Mouse (Mus musculus): ENCODE measurements around the gene Apol6. TPM values are rescaled to one million over a fixed set of nuclear protein-coding genes. Genes with fewer than 3 reads are reported as not detected.
A peak's percentile ranks its signal among the peaks of the same experiment; 100 is the strongest.

The Apol6 gene
- polyA plus RNA-seq, 1 experiment: not detected

GRCm38 (mm10) chr15:77035643-77036042 is 8.9 kb upstream of the Apol6 start:
- Histone ChIP-seq H3K4me1 (ENCODE audit: control insufficient read depth, insufficient read depth, low read length) (peaks cover 3% of the 10 kb centered on the region), H3K9me3 (replicated peaks; ENCODE audit: control insufficient read depth, insufficient read depth, low read length, poor library complexity, severe bottlenecking) (no peaks in the 10 kb centered on the region), H3K36me3 (ENCODE audit: control insufficient read depth, insufficient read depth, low read length, poor library complexity, severe bottlenecking) (no peaks in the 10 kb centered on the region), H3K9ac (ENCODE audit: low read depth, poor library complexity, severe bottlenecking) (no peak overlapping the region), H3K27ac (ENCODE audit: insufficient read depth, low read length) (no peak overlapping the region), H3K4me3 (ENCODE audit: low read depth, low read length) (no peak overlapping the region), H3K27me3 (ENCODE audit: control insufficient read depth, insufficient read depth, low read length, poor library complexity, severe bottlenecking) (no peaks in the 10 kb centered on the region)
- TF ChIP-seq EP300 (IDR thresholded peaks at IDR 0.05; ENCODE audit: insufficient read depth, low read depth, low read length): no peak
- TF ChIP-seq CTCF (IDR thresholded peaks at IDR 0.05; ENCODE audit: low read depth, low read length): no peak
- TF ChIP-seq POLR2A (IDR thresholded peaks at IDR 0.05; ENCODE audit: insufficient read depth, low read length): no peak

DNA sequence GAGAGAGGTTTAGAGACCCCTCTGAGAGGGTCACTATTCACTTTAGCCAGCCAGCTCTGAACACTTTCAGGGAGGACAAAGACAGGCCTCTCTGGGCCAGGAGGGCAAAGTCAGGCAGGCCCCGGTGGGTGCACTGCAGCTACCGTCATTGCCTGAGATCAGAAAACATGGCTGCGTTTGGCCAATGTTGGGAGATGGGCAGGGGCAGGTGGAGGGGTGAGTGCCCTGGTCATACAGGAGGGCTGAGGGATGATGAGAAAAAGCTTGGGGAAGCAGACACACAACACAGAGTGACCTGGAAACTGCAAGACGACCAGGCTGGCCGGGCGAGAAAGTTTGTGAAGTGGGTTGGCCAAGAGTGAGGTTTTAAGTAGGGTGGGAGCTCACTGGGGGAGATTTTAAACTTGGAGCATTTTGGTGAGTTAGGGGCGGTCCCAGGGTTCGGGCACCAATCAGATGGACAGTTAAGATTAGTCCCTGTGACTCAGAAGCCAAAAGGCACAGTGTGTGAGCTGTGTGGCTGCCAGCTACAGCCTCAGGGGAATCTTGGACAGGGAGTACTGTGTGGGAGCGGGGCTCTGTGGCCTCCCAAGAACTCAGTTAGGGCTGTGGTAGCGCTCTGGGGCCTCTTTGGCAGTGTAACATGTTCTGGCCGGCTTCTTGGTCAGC is 8.1 kb upstream of the Apol6 start:
- H3K9ac ChIP-seq (ENCODE audit: low read depth, poor library complexity, severe bottlenecking): no peak overlapping the region
- no peaks in the 10 kb centered on the region for H3K27me3 ChIP-seq (ENCODE audit: control insufficient read depth, insufficient read depth, low read length, poor library complexity, severe bottlenecking)
- H3K27ac ChIP-seq (ENCODE audit: insufficient read depth, low read length): no peak overlapping the region
- H3K36me3 ChIP-seq (ENCODE audit: control insufficient read depth, insufficient read depth, low read length, poor library complexity, severe bottlenecking): no peaks in the 10 kb centered on the region
- no peaks in the 10 kb centered on the region for H3K9me3 ChIP-seq (replicated peaks; ENCODE audit: control insufficient read depth, insufficient read depth, low read length, poor library complexity, severe bottlenecking)
- peaks cover 3% of the 10 kb centered on the region for H3K4me1 ChIP-seq (ENCODE audit: control insufficient read depth, insufficient read depth, low read length)
- TF ChIP-seq CTCF (IDR thresholded peaks at IDR 0.05; ENCODE audit: low read depth, low read length) (no peak), POLR2A (IDR thresholded peaks at IDR 0.05; ENCODE audit: insufficient read depth, low read length) (no peak), EP300 (IDR thresholded peaks at IDR 0.05; ENCODE audit: insufficient read depth, low read depth, low read length) (no peak)
- no peak overlapping the region for H3K4me3 ChIP-seq (ENCODE audit: low read depth, low read length)

DNA sequence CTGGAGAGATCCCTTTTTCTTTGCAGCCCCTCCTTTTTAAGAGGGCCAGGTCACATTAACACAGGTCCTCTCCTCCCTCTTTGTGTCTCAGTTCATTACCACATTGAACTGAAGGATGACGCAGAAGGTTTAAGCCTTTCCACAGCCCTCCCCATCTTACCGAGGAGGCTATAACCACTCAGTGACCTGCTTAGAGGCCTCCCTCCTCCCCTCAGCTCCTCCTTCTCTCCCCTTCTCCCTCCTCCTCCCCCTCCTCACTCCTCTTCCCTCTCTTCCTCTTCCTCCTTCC is 7.6 kb upstream of the Apol6 start:
- no peak overlapping the region for H3K4me3 ChIP-seq (ENCODE audit: low read depth, low read length)
- no peak overlapping the region for H3K9ac ChIP-seq (ENCODE audit: low read depth, poor library complexity, severe bottlenecking)
- H3K9me3 ChIP-seq (replicated peaks; ENCODE audit: control insufficient read depth, insufficient read depth, low read length, poor library complexity, severe bottlenecking): no peaks in the 10 kb centered on the region
- no peak for TF ChIP-seq POLR2A (IDR thresholded peaks at IDR 0.05; ENCODE audit: insufficient read depth, low read length)
- no peak for TF ChIP-seq EP300 (IDR thresholded peaks at IDR 0.05; ENCODE audit: insufficient read depth, low read depth, low read length)
- TF ChIP-seq CTCF (IDR thresholded peaks at IDR 0.05; ENCODE audit: low read depth, low read length): no peak
- peaks cover 3% of the 10 kb centered on the region for H3K4me1 ChIP-seq (ENCODE audit: control insufficient read depth, insufficient read depth, low read length)
- no peaks in the 10 kb centered on the region for H3K36me3 ChIP-seq (ENCODE audit: control insufficient read depth, insufficient read depth, low read length, poor library complexity, severe bottlenecking)
- H3K27me3 ChIP-seq (ENCODE audit: control insufficient read depth, insufficient read depth, low read length, poor library complexity, severe bottlenecking): no peaks in the 10 kb centered on the region
- peak overlapping the region; percentile 16; the same call in 1 of the 2 replicates for H3K27ac ChIP-seq (ENCODE audit: insufficient read depth, low read length)

GRCm38 (mm10) chr15:77037278-77038161 is 7.0 kb upstream of the Apol6 start:
- no peaks in the 10 kb centered on the region for H3K27me3 ChIP-seq (ENCODE audit: control insufficient read depth, insufficient read depth, low read length, poor library complexity, severe bottlenecking)
- peaks cover 3% of the 10 kb centered on the region for H3K4me1 ChIP-seq (ENCODE audit: control insufficient read depth, insufficient read depth, low read length)
- no peaks in the 10 kb centered on the region for H3K36me3 ChIP-seq (ENCODE audit: control insufficient read depth, insufficient read depth, low read length, poor library complexity, severe bottlenecking)
- no peak for TF ChIP-seq EP300 (IDR thresholded peaks at IDR 0.05; ENCODE audit: insufficient read depth, low read depth, low read length)
- TF ChIP-seq CTCF (IDR thresholded peaks at IDR 0.05; ENCODE audit: low read depth, low read length): no peak
- no peak for TF ChIP-seq POLR2A (IDR thresholded peaks at IDR 0.05; ENCODE audit: insufficient read depth, low read length)
- no peaks in the 10 kb centered on the region for H3K9me3 ChIP-seq (replicated peaks; ENCODE audit: control insufficient read depth, insufficient read depth, low read length, poor library complexity, severe bottlenecking)
- H3K9ac ChIP-seq (ENCODE audit: low read depth, poor library complexity, severe bottlenecking): no peak overlapping the region
- peak overlapping the region; percentile 16; the same call in 1 of the 2 replicates for H3K27ac ChIP-seq (ENCODE audit: insufficient read depth, low read length)
- no peak overlapping the region for H3K4me3 ChIP-seq (ENCODE audit: low read depth, low read length)

DNA sequence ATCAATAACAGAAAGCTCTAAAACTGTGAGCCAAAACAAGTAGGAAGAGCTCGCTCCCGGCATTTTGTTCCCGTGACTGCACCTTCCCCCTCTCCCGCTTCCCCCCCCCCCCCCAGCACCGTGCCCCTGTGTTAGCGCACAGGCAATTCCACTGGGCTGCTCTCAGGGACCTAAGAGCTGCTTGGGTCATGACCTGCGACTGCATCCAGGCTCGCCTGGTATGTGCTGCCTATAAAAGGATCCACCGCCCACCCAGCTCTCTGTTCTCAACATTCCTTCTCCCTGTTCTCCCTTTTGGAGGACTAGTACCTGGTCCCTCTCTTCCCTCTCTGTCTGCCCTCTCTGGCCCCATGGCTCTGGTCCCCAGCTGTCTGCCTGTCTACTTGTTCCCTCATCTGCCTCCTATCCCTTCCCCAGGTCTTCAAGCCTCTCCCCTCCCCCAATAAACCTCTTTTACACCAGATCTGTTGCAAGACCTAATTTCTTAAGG is 5.3 kb upstream of the Apol6 start:
- Histone ChIP-seq H3K36me3 (ENCODE audit: control insufficient read depth, insufficient read depth, low read length, poor library complexity, severe bottlenecking) (no peaks in the 10 kb centered on the region), H3K27ac (ENCODE audit: insufficient read depth, low read length) (no peak overlapping the region), H3K9ac (ENCODE audit: low read depth, poor library complexity, severe bottlenecking) (no peak overlapping the region), H3K4me1 (ENCODE audit: control insufficient read depth, insufficient read depth, low read length) (peaks cover 3% of the 10 kb centered on the region), H3K9me3 (replicated peaks; ENCODE audit: control insufficient read depth, insufficient read depth, low read length, poor library complexity, severe bottlenecking) (no peaks in the 10 kb centered on the region), H3K4me3 (ENCODE audit: low read depth, low read length) (no peak overlapping the region), H3K27me3 (ENCODE audit: control insufficient read depth, insufficient read depth, low read length, poor library complexity, severe bottlenecking) (no peaks in the 10 kb centered on the region)
- TF ChIP-seq CTCF (IDR thresholded peaks at IDR 0.05; ENCODE audit: low read depth, low read length) (no peak), EP300 (IDR thresholded peaks at IDR 0.05; ENCODE audit: insufficient read depth, low read depth, low read length) (no peak), POLR2A (IDR thresholded peaks at IDR 0.05; ENCODE audit: insufficient read depth, low read length) (no peak)

GRCm38 (mm10) chr15:77040784-77041183 is 3.7 kb upstream of the Apol6 start:
- H3K36me3 ChIP-seq (ENCODE audit: control insufficient read depth, insufficient read depth, low read length, poor library complexity, severe bottlenecking): no peaks in the 10 kb centered on the region
- no peak for TF ChIP-seq CTCF (IDR thresholded peaks at IDR 0.05; ENCODE audit: low read depth, low read length)
- no peak for TF ChIP-seq EP300 (IDR thresholded peaks at IDR 0.05; ENCODE audit: insufficient read depth, low read depth, low read length)
- TF ChIP-seq POLR2A (IDR thresholded peaks at IDR 0.05; ENCODE audit: insufficient read depth, low read length): no peak
- no peaks in the 10 kb centered on the region for H3K9me3 ChIP-seq (replicated peaks; ENCODE audit: control insufficient read depth, insufficient read depth, low read length, poor library complexity, severe bottlenecking)
- H3K9ac ChIP-seq (ENCODE audit: low read depth, poor library complexity, severe bottlenecking): no peak overlapping the region
- H3K4me1 ChIP-seq (ENCODE audit: control insufficient read depth, insufficient read depth, low read length): peaks cover 3% of the 10 kb centered on the region
- no peak overlapping the region for H3K27ac ChIP-seq (ENCODE audit: insufficient read depth, low read length)
- no peaks in the 10 kb centered on the region for H3K27me3 ChIP-seq (ENCODE audit: control insufficient read depth, insufficient read depth, low read length, poor library complexity, severe bottlenecking)
- H3K4me3 ChIP-seq (ENCODE audit: low read depth, low read length): no peak overlapping the region
